Mouse (Mus musculus): Measurements from ENCODE around the gene Prm2. TPM values are rescaled to one million over a fixed set of nuclear protein-coding genes. Genes with fewer than 3 reads are reported as not detected.

Prm2 gene
- polyA plus RNA-seq, 1 experiment from 2014 or later: not detected

Other genes starting within 250 kb of the Prm2 start
- 0.24 to 3.4 TPM (median 1.6 TPM) in 3 replicates for gene Socs1, start 10.6 kb downstream of the Prm2 start, polyA plus RNA-seq (2018)
- not detected in 3 replicates for gene Tnp2, start 7.5 kb downstream of the Prm2 start, polyA plus RNA-seq (2018)
- not detected in 3 replicates for gene Prm3, start 5.2 kb downstream of the Prm2 start, polyA plus RNA-seq (2018)
- gene Prm1, start 9.7 kb upstream of the Prm2 start, polyA plus RNA-seq (2018): not detected in 3 replicates
- gene Gm11172, start 16.8 kb upstream of the Prm2 start, polyA plus RNA-seq (2018): not detected in 3 replicates
- gene Rmi2, start 38.9 kb upstream of the Prm2 start, polyA plus RNA-seq (2018): 0.06 to 1.1 TPM in 2 of 3 replicates, not detected in the other